Mouse (Mus musculus): ENCODE measurements around the gene Pakap.

Gene Pakap

GRCm38 (mm10) chr4:57837089-57837488 lies 269.1 kb downstream of the Pakap start:
- DNase-seq (ENCODE audit: low spot score), result no peak

DNA sequence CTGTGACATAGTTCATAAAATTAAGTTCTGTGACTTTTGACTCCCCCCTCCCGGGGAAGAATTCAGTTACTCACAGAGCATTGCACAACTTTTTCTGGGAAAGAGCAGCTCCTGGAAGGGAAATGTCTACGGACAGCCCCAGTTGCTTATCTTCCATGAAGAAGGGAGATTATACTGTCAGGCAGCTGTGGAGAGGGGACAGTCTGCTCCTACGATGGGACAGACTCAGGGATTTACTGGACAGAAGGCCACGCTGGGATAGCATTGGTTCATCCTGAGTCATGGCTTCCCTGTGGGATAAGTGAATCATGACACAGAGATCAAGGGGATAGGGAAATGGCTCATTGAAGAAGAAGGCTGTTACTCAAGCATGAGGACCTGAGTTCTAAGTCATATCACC lies 271.4 kb downstream of the Pakap start:
- DNase-seq (ENCODE audit: low spot score), result no peak

DNA sequence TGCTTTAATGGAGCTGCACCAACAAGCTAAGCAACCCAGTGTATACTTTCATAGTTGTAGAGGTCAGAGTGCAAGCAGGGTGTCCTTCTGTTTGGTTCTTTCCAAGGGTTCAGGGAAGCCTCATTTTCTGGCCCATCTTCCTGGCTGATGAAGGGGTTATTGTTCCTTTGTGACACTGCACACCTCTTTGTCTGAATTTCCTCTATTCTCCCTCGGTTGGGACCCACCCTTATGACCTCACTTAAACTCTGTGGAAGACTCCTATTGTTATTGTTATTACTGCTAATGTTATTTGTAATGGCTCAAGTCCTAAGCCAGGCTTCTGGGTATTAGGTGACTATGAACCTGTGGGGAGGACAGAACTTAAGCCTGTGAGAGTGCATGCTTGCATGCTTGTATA lies 273.9 kb downstream of the Pakap start:
- DNase-seq (ENCODE audit: low spot score), result no peak

DNA sequence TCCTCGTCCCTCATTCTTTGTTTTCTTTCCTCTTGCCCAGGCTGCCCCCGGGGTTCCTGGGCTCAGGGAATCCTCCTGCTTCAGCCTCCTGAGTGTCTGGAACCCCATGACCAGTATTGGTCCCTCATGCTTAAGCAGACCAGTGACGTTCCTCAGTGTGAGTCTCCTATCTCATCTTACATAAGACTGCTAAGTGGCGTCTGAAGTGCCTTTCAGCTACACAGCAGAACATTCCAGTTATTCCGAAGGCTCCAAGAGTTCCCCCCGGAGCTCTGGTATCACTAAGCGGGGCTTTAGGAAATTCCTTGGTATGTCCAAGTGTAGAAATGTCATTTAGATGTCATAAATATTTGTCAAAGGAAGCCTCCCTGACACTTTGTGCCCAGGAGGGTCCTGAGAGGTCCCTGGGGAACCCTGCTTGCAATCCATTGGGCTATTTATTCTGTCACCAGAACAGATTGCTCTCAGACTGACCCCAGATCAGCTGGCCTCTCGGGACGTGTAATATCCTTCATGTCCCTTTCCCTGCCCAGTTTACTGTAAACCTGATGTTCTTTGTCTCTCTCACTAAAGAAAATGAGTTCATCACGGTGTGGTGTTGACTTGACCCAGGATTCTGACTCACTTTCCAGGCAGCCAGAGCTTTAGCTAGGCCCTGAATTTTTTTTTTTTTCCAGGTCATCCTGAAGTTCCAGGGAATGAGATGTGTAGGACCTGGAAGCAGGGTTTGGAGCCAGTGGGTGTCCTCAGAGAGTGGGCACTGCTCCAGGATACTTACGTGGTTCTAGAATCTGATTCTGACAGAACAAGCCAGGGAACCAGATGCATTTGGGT lies 274.7 kb downstream of the Pakap start:
- no peak for DNase-seq (ENCODE audit: low spot score)

- peak; percentile 91 for DNase-seq (ENCODE audit: low spot score)
Observed at GRCm38 (mm10) chr4:57845031-57845431, 277.1 kb downstream of the Pakap start.

- no peak for DNase-seq (ENCODE audit: low spot score)
Observed at GRCm38 (mm10) chr4:57845541-57846210, 277.7 kb downstream of the Pakap start.

- DNase-seq (ENCODE audit: low spot score), result no peak
Observed at GRCm38 (mm10) chr4:57846381-57846990, 278.5 kb downstream of the Pakap start.

DNA sequence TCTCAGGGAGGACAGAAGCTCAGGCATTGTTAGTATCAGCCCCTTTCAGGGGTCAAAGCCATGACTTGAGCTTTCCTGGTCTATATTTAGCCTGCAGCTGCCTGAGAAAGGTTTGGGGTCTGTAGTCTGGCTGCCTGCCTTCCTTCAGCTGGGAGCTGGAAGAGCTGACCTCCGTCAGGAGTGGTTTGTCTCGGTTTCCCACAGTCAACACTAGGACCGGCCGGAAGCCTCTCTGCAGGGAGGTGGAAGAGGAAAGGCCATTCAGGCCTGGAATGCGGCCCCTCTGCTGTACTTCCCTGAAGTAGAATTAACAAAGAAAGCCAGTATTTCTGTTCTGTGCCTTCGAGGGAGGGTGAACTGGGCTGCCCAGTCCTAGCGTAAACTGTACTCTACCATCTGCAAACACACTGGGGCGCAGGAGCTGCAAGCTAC lies 279.0 kb downstream of the Pakap start:
- peak; percentile 13 for DNase-seq (ENCODE audit: low spot score)

DNA sequence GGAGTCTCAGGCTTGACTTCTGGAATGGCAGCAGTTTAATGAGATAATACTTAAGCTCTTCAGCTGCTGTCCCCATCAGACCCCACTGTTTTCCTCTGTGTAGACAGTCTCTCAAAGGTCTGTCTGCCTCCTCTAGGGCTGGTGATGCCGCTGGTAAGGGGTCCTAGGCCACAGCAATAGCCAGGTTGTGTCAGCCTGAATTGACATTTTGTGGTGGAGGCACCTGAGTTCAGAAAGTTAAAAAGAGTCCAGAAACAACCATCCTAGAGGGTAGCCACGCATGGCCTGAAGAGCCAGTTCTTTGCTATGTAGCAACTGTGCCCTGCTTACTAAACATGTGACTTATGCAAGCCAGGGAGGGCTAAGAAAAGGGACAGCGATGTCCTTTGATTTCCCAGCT lies 279.7 kb downstream of the Pakap start:
- no peak for DNase-seq (ENCODE audit: low spot score)

DNA sequence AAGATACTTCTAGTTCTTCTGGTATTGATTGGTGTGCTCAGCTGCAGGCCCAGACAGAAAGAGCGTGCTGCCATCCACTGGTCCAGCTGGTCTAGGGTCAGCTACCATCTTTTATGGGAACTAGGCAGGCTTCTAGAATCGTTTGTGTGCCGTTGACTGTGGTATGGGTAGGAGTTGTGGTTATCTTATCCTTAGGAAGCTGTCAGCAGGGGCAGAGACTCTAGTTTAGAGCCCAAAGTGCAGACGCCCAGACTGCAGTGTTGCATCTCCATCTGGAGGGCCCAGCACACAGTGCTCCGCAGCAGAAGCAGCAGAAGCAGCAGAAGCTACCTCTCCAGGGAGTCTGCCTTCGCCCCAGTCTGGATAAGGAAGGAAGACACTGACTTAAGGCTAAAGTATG lies 281.5 kb downstream of the Pakap start:
- DNase-seq (ENCODE audit: low spot score), result no peak

DNA sequence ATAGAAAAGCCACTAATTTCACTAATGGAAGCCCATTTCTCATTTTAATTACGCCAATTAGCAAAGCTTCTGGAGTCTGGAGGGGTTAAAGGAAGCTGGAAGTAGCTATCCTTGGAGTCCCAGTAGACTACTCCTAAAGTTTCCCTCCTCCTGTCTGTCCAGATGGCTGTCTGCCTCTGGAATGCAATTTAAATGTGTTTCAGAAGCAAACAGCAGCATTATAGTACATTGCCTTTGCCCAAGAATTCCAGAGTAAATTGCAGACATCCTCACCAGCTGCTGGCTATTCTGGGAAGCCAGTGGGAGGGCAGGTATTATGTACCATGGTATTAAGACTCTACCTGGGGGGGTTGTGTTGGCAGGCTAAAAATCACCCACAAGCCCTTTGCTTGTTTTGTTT lies 283.8 kb downstream of the Pakap start:
- no peak for DNase-seq (ENCODE audit: low spot score)

- DNase-seq (ENCODE audit: low spot score), result no peak
Observed at GRCm38 (mm10) chr4:57852461-57853040, 284.6 kb downstream of the Pakap start.

- DNase-seq (ENCODE audit: low spot score), result no peak
Observed at GRCm38 (mm10) chr4:57854181-57854580, 286.2 kb downstream of the Pakap start.

- no peak for DNase-seq (ENCODE audit: low spot score)
Observed at GRCm38 (mm10) chr4:57855281-57855941, 287.4 kb downstream of the Pakap start.

DNA sequence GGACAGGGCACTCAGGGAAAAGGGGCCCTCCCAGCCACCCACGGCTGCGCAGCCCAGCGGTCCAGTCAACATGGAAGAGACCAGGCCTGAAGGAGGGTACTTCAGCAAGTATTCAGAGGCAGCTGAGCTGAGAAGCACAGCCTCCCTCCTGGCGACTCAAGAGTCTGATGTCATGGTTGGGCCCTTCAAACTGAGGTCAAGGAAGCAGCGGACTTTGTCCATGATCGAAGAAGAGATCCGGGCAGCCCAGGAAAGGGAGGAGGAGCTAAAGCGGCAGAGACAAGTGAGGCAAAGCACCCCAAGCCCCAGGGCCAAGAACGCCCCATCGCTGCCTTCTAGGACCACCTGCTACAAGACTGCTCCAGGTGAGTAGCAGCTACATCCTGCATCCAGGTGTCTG lies 288.7 kb downstream of the Pakap start:
- no peak for DNase-seq (ENCODE audit: low spot score)

GRCm38 (mm10) chr4:57860204-57860611 lies 292.2 kb downstream of the Pakap start:
- DNase-seq (ENCODE audit: low spot score), result peak; percentile 27

- DNase-seq (ENCODE audit: low spot score), result no peak
Observed at GRCm38 (mm10) chr4:57861166-57861565, 293.2 kb downstream of the Pakap start.

- DNase-seq (ENCODE audit: low spot score), result no peak
Observed at GRCm38 (mm10) chr4:57861856-57862255, 293.9 kb downstream of the Pakap start.

- DNase-seq (ENCODE audit: low spot score), result no peak
Observed at GRCm38 (mm10) chr4:57862269-57862986, 294.4 kb downstream of the Pakap start.

- DNase-seq (ENCODE audit: low spot score), result no peak
Observed at GRCm38 (mm10) chr4:57866088-57866487, 298.1 kb downstream of the Pakap start.

DNA sequence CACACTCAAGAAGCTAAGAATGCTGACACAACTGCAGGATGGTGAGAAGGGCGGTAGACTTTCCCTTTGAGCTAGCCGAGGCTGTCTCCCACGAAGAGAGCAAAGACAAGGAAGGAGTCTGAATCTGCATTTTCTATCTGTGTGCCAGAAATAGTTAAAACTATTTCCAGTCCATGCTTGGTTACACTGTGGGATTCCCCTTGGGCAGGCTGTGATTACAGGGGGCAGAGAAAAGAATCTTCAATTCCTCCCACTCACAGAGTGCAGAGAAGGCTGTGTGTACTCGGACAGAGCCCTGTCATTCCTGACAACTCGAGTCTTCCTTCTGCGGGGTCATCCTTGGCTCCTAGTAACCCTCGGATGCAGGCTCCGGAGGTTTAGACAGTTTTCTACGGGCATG lies 299.0 kb downstream of the Pakap start:
- no peak for DNase-seq (ENCODE audit: low spot score)

Data from ovary, adult 18-20 months (tissue).